Mouse (Mus musculus) heart, postnatal 0 days (tissue): ENCODE measurements around the gene Tmem59.

Experiments
- CTCF ChIP-seq: IDR thresholded peaks from 2 replicates; pipeline ENCODE4 v1.5.1; 2016; ENCODE audit warnings: antibody characterized with exemption, control low read depth, low read depth
- EP300 ChIP-seq: IDR thresholded peaks from 2 replicates; pipeline ENCODE4 v1.6.1; 2016; ENCODE audit warnings: antibody characterized with exemption, low read depth

DNA sequence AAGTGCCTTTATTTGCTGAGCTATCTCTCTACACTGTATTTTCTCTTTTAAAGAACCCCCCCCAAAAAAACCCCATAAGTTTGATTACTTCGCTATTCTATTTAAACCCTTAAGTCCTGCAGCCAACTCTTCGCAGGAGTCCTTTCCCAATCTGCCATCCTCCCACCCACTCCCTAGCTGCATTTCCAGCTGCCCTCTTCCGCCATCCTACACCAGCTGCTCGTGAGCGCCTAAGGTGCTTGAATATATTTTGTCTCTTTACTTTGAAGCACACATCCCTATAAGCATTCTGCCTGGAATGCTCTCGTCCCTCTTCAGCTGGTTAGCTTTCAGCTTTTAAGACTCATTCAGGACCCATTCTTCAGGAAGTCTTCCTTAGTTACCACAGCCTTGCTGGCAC, 27.2 kb upstream of the Tmem59 start:
- TF ChIP-seq CTCF (no peak), EP300 (no peak)
